Comparison of ENCODE assay signal across 23 mouse cellular contexts in the genomic region with DNA sequence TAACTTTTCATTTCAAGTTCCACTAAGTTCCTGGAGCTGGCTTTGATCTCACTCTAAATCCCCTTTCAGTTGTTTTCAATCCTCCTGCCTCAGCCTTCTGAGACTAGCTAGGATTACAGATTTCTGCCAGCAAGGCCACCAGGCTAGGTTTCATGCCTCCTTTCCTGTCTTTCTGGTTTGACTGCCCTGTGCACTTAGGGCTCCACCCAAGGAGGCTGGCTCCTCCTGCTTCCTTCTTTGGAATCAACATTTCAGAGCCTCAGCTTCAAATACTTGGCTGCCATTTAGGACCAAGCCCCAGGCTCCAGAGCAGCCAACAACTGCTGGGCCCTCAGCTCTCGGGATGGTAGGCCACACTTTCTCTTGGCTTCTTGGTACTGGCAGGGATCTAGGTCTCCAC. TPM values are rescaled to one million over a fixed set of nuclear protein-coding genes. Genes with fewer than 3 reads are reported as not detected.
DNase-seq lines count a peak whose midpoint lies in the region; ATAC-seq and TF ChIP-seq lines count a peak whose summit lies in the region.
"Had no signal": no experiment of that assay in that cellular context is flagged by ENCODE, and none has a peak within 500 bp of the region (broad histone marks: within the 10 kb centered on the region; RNA-seq: fewer than 3 reads in every experiment).

No protein-coding gene starts in this region.

- H3K9me3 ChIP-seq in embryonic facial prominence, embryonic 14.5 days (ENCODE audit: control insufficient read depth, low read length): 0 out of 2 replicates have a peak, but pooled peaks cover 4% of the 10 kb centered on the region
- H3K9me3 ChIP-seq in embryonic facial prominence, embryonic 10.5 days: peaks cover 2% of the 10 kb centered on the region; the same call in 1 of the 2 replicates
- no peaks in the 10 kb centered on the region for H3K9me3 ChIP-seq in stomach, postnatal 0 days (ENCODE audit: control insufficient read depth, low read length)
- H3K9me3 ChIP-seq: forebrain, embryonic 15.5 days; heart, embryonic 13.5 days; midbrain, embryonic 12.5 days; neural tube, embryonic 15.5 days had no signal

- no peak overlapping the region for H3K4me3 ChIP-seq in embryonic facial prominence, embryonic 14.5 days (ENCODE audit: low read depth, low read length)
- H3K4me3 ChIP-seq in embryonic facial prominence, embryonic 10.5 days: no peak overlapping the region
- H3K4me3 ChIP-seq in stomach, postnatal 0 days (ENCODE audit: low read depth, low read length): no peak overlapping the region
- H3K4me3 ChIP-seq: erythroblast, embryonic 14.5 days; forebrain, embryonic 15.5 days; heart, embryonic 13.5 days; liver, embryonic 12.5 days; midbrain, embryonic 12.5 days; neural tube, embryonic 15.5 days had no signal

- no peak for TF ChIP-seq CTCF in stomach, postnatal 0 days (IDR thresholded peaks at IDR 0.05; ENCODE audit: low read depth)

- DNase-seq in embryonic facial prominence, embryonic 14.5 days (ENCODE audit: low spot score): peak; percentile 63
- DNase-seq in embryonic facial prominence, embryonic 10.5 days (ENCODE audit: low spot score): no peak
- DNase-seq in urinary bladder, adult 18-20 months (ENCODE audit: low spot score in 2 of 2): peak; percentile 19 to 37
- DNase-seq in urinary bladder, adult 2 months (ENCODE audit: low spot score): no peak
- peak; percentile 68 for DNase-seq in large intestine, adult 2 months (ENCODE audit: low read depth, low spot score)
- DNase-seq in stomach, postnatal 0 days (ENCODE audit: low spot score): peak; percentile 79
- no peak for DNase-seq in layer of hippocampus, adult 9-10 months (ENCODE audit: low spot score)
- no peak for DNase-seq in adrenal gland, postnatal 10 days
- DNase-seq: cerebellum, postnatal 25 days; heart, postnatal 36 days; kidney, adult 9 months; left cerebral cortex, postnatal 4 days; retina, postnatal 1 day; right cerebral cortex, postnatal 4 days; thymus, adult 18-20 months had no signal

- no peak overlapping the region for H3K4me2 ChIP-seq in embryonic facial prominence, embryonic 14.5 days (ENCODE audit: low read depth, low read length)
- no peak overlapping the region for H3K4me2 ChIP-seq in stomach, postnatal 0 days (replicated peaks; ENCODE audit: low read depth)
- H3K4me2 ChIP-seq: forebrain, embryonic 15.5 days; heart, embryonic 13.5 days; liver, embryonic 12.5 days; midbrain, embryonic 12.5 days; neural tube, embryonic 15.5 days had no signal

- 0 out of 2 replicates have a peak, but pooled peaks have one; percentile 19 for ATAC-seq in embryonic facial prominence, embryonic 14.5 days (ENCODE audit: low read depth)
- ATAC-seq in stomach, postnatal 0 days (ENCODE audit: low FRiP score, low TSS enrichment): peak; percentile 79
- ATAC-seq: forebrain, embryonic 15.5 days; liver, embryonic 12.5 days; Patski had no signal

- 50% methylated on average over 1 of the region's 1 CpGs for WGBS in embryonic facial prominence, embryonic 14.5 days
- 73% methylated on average over 1 of the region's 1 CpGs for WGBS in embryonic facial prominence, embryonic 10.5 days
- 11% methylated on average over 1 of the region's 1 CpGs for WGBS in large intestine, adult 2 months
- 44% methylated on average over 1 of the region's 1 CpGs for WGBS in stomach, postnatal 0 days

- H3K4me1 ChIP-seq in embryonic facial prominence, embryonic 14.5 days (ENCODE audit: control insufficient read depth, insufficient read depth, low read length): no peaks in the 10 kb centered on the region
- H3K4me1 ChIP-seq in embryonic facial prominence, embryonic 10.5 days: peaks cover 5% of the 10 kb centered on the region
- H3K4me1 ChIP-seq in stomach, postnatal 0 days (replicated peaks; ENCODE audit: control insufficient read depth, insufficient read depth): no peaks in the 10 kb centered on the region
- H3K4me1 ChIP-seq: forebrain, embryonic 15.5 days; midbrain, embryonic 12.5 days; neural tube, embryonic 15.5 days had no signal

- no peaks in the 10 kb centered on the region for H3K27me3 ChIP-seq in embryonic facial prominence, embryonic 14.5 days (replicated peaks; ENCODE audit: control insufficient read depth, insufficient read depth, low read length)
- H3K27me3 ChIP-seq in embryonic facial prominence, embryonic 10.5 days (replicated peaks; ENCODE audit: low read depth, poor library complexity, severe bottlenecking): no peaks in the 10 kb centered on the region
- no peaks in the 10 kb centered on the region for H3K27me3 ChIP-seq in stomach, postnatal 0 days (ENCODE audit: control insufficient read depth, insufficient read depth, low read length)
- H3K27me3 ChIP-seq: forebrain, embryonic 15.5 days; heart, embryonic 13.5 days; midbrain, embryonic 12.5 days; neural tube, embryonic 15.5 days; Patski had no signal

- no peak for TF ChIP-seq EP300 in stomach, postnatal 0 days (optimal IDR thresholded peaks at IDR 0.05)

- no peak overlapping the region for H3K27ac ChIP-seq in embryonic facial prominence, embryonic 14.5 days (replicated peaks; ENCODE audit: low read depth, low read length)
- H3K27ac ChIP-seq in embryonic facial prominence, embryonic 10.5 days (replicated peaks): no peak overlapping the region
- H3K27ac ChIP-seq in stomach, postnatal 0 days (replicated peaks): peak overlapping the region; percentile 50; the same call in 1 of the 2 replicates
- H3K27ac ChIP-seq: forebrain, embryonic 15.5 days; heart, embryonic 13.5 days; liver, embryonic 12.5 days; midbrain, embryonic 12.5 days; neural tube, embryonic 15.5 days had no signal

- H3K9ac ChIP-seq in embryonic facial prominence, embryonic 14.5 days (ENCODE audit: low read depth, low read length): no peak overlapping the region
- no peak overlapping the region for H3K9ac ChIP-seq in stomach, postnatal 0 days (ENCODE audit: low read length)
- H3K9ac ChIP-seq: forebrain, embryonic 15.5 days; heart, embryonic 13.5 days; liver, embryonic 12.5 days; midbrain, embryonic 12.5 days; neural tube, embryonic 15.5 days had no signal

- H3K36me3 ChIP-seq in embryonic facial prominence, embryonic 14.5 days (ENCODE audit: control insufficient read depth, insufficient read depth, low read length): peaks cover 6% of the 10 kb centered on the region
- peaks cover 42% of the 10 kb centered on the region for H3K36me3 ChIP-seq in embryonic facial prominence, embryonic 10.5 days (replicated peaks)
- H3K36me3 ChIP-seq in stomach, postnatal 0 days (ENCODE audit: control insufficient read depth, insufficient read depth, low read length): 0 out of 2 replicates have a peak, but pooled peaks cover 3% of the 10 kb centered on the region
- H3K36me3 ChIP-seq: forebrain, embryonic 15.5 days; neural tube, embryonic 15.5 days had no signal

RNA-seq across cellular contexts. Expression of a gene that starts 2.5 kb away (rescaled TPM):
- polyA plus RNA-seq in embryonic facial prominence, embryonic 14.5 days (2014; fragmentation: Nextera tagmentation; extraction: Ambion mirVana): 0.54 and 0.93 TPM in 2 replicates
- 0.45 and 0.60 TPM in 2 replicates for polyA plus RNA-seq in embryonic facial prominence, embryonic 10.5 days (2016; fragmentation: Nextera tagmentation; extraction: Ambion mirVana)
- 1.4 and 1.7 TPM in 2 replicates for polyA plus RNA-seq in urinary bladder, adult 2 months (2012; rRNA removed)
- 0.56 and 0.73 TPM in 2 replicates for polyA plus RNA-seq in large intestine, adult 2 months (2012; rRNA removed)
- 0.23 and 0.39 TPM in 2 replicates for polyA plus RNA-seq in stomach, postnatal 0 days (2015; fragmentation: Nextera tagmentation; extraction: Ambion mirVana)
- under 1 TPM; 0.24 to 0.67 TPM for total RNA-seq in adrenal gland, postnatal 10 days (2021)
- total RNA-seq: layer of hippocampus, adult 18-20 months had no signal

RNA-seq across cellular contexts. Expression of a gene that starts 21.5 kb away (rescaled TPM):
- polyA plus RNA-seq in embryonic facial prominence, embryonic 14.5 days (2014; fragmentation: Nextera tagmentation; extraction: Ambion mirVana): 2.5 and 2.9 TPM in 2 replicates
- 3.8 and 4.2 TPM in 2 replicates for polyA plus RNA-seq in embryonic facial prominence, embryonic 10.5 days (2016; fragmentation: Nextera tagmentation; extraction: Ambion mirVana)
- polyA plus RNA-seq in urinary bladder, adult 2 months (2012; rRNA removed): 4.6 and 4.9 TPM in 2 replicates
- 1.1 and 1.2 TPM in 2 replicates for polyA plus RNA-seq in large intestine, adult 2 months (2012; rRNA removed)
- polyA plus RNA-seq in stomach, postnatal 0 days (2015; fragmentation: Nextera tagmentation; extraction: Ambion mirVana): 2.1 and 2.2 TPM in 2 replicates
- 1 to 10 TPM; 3.3 to 5.1 TPM for total RNA-seq in adrenal gland, postnatal 10 days (2021)

RNA-seq across cellular contexts. Expression of a gene that starts 32.4 kb away (rescaled TPM):
- 111 TPM in 2 replicates for polyA plus RNA-seq in embryonic facial prominence, embryonic 14.5 days (2014; fragmentation: Nextera tagmentation; extraction: Ambion mirVana)
- polyA plus RNA-seq in embryonic facial prominence, embryonic 10.5 days (2016; fragmentation: Nextera tagmentation; extraction: Ambion mirVana): 40.5 and 41.4 TPM in 2 replicates
- polyA plus RNA-seq in urinary bladder, adult 2 months (2012; rRNA removed): 85.8 and 97.5 TPM in 2 replicates
- 61.4 and 63.0 TPM in 2 replicates for polyA plus RNA-seq in large intestine, adult 2 months (2012; rRNA removed)
- 117 and 128 TPM in 2 replicates for polyA plus RNA-seq in stomach, postnatal 0 days (2015; fragmentation: Nextera tagmentation; extraction: Ambion mirVana)
- 10 to 100 TPM; 84.0 to 86.6 TPM for total RNA-seq in adrenal gland, postnatal 10 days (2021)

RNA-seq across cellular contexts. Expression of a gene that starts 32.4 kb away (rescaled TPM):
- polyA plus RNA-seq in embryonic facial prominence, embryonic 14.5 days (2014; fragmentation: Nextera tagmentation; extraction: Ambion mirVana): 28.7 and 32.7 TPM in 2 replicates
- 40.8 and 41.1 TPM in 2 replicates for polyA plus RNA-seq in embryonic facial prominence, embryonic 10.5 days (2016; fragmentation: Nextera tagmentation; extraction: Ambion mirVana)
- 16.7 and 17.1 TPM in 2 replicates for polyA plus RNA-seq in urinary bladder, adult 2 months (2012; rRNA removed)
- polyA plus RNA-seq in large intestine, adult 2 months (2012; rRNA removed): 15.9 and 16.6 TPM in 2 replicates
- 11.4 TPM in 2 replicates for polyA plus RNA-seq in stomach, postnatal 0 days (2015; fragmentation: Nextera tagmentation; extraction: Ambion mirVana)
- total RNA-seq in adrenal gland, postnatal 10 days (2021): 10 to 100 TPM; 14.7 to 25.1 TPM

RNA-seq across cellular contexts. Expression of a gene that starts 33.9 kb away (rescaled TPM):
- 32.6 and 34.7 TPM in 2 replicates for polyA plus RNA-seq in embryonic facial prominence, embryonic 14.5 days (2014; fragmentation: Nextera tagmentation; extraction: Ambion mirVana)
- polyA plus RNA-seq in embryonic facial prominence, embryonic 10.5 days (2016; fragmentation: Nextera tagmentation; extraction: Ambion mirVana): 24.0 and 25.1 TPM in 2 replicates
- polyA plus RNA-seq in urinary bladder, adult 2 months (2012; rRNA removed): 36.2 and 37.2 TPM in 2 replicates
- polyA plus RNA-seq in large intestine, adult 2 months (2012; rRNA removed): 54.5 and 60.4 TPM in 2 replicates
- polyA plus RNA-seq in stomach, postnatal 0 days (2015; fragmentation: Nextera tagmentation; extraction: Ambion mirVana): 50.0 and 53.0 TPM in 2 replicates
- 10 to 100 TPM; 19.0 to 27.9 TPM for total RNA-seq in adrenal gland, postnatal 10 days (2021)

Comparison
In these comparisons a context has a peak if more than half of its experiments do, and no peak if none do; other contexts are left out.
1. DNase-seq: peak in embryonic facial prominence, embryonic 14.5 days (single experiment), urinary bladder, adult 18-20 months (2 of 2), large intestine, adult 2 months (single experiment) and stomach, postnatal 0 days (single experiment); none in embryonic facial prominence, embryonic 10.5 days (single experiment), urinary bladder, adult 2 months (single experiment), layer of hippocampus, adult 9-10 months (single experiment) and adrenal gland, postnatal 10 days (single experiment).